Mouse (Mus musculus): ENCODE results near the gene Klhl31.

- TF ChIP-seq CTCF (IDR thresholded peaks at IDR 0.05; ENCODE audit: low read depth) (no peak), EP300 (IDR thresholded peaks at IDR 0.05; ENCODE audit: low read depth) (no peak)
These were observed 67.8 kb downstream of the Klhl31 start for GRCm38 (mm10) chr9:77704108-77704507.

Data from heart, postnatal 0 days (tissue).